Mouse (Mus musculus) central nervous system, embryonic 14 days (tissue): ENCODE data around the gene Smpdl3a. TPM values are rescaled to one million over a fixed set of nuclear protein-coding genes. Genes with fewer than 3 reads are reported as not detected.

Source experiments
- polyA plus RNA-seq: library from polyadenylated mRNA; depleted of rRNA; stranded (reverse); fragments of >200 nt; gene quantifications from 2 replicates; pipeline ENCODE4 v1.2.3, GENCODE M21; 2012; rRNA removed

The Smpdl3a gene
- 17.5 and 17.9 TPM in 2 replicates for polyA plus RNA-seq

DNA sequence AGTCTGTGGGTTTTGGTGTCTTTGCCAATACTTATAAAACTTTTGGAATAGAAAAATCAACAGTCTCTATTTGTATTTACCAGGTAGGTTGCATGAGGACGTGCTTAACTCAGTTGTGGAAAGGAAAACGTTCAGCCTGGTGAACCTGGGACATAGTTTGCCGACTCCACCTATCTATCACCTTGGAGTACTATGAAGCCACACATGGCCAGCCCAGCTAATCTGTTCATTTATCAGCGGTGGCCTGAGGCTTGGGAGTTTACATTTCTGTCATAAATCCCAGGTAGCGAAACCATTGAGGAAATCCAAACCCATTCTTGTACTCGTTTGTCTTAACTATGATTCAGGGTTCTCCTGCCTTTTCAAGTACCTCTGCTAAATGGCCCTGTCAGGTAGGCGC, at the start of gene Smpdl3a:
Smpdl3a (plus strand) TSS at position 318 of the 400 bp plus-strand sequence.

DNA sequence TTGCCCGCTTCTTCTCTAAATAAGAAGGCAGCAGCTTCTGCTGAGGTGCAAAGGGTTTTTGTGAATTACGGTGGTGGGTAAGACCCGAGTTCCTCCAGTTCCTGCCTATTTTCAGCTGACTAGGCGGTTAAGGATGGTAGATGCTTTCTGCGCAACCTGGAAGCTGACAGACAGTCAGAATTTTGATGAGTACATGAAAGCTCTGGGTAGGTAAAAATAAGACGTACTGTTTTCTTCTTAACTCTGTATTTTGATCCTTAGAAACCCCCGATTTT, 9.3 kb upstream of the Smpdl3a start, which contains the start of gene Fabp7:
Fabp7 (plus strand) TSS at position 6 of the 275 bp plus-strand sequence.

Other genes starting within 250 kb of the Smpdl3a start
- gene Pkib, start 162.4 kb upstream of the Smpdl3a start, polyA plus RNA-seq, result 1.5 and 2.1 TPM in 2 replicates
- 1,013 and 1,161 TPM in 2 replicates for gene Fabp7, start 9.5 kb upstream of the Smpdl3a start, polyA plus RNA-seq